Mouse (Mus musculus) embryonic fibroblast, embryonic 13.5 days (primary cell): ENCODE measurements around the gene Pcnx2. TPM values are rescaled to one million over a fixed set of nuclear protein-coding genes. Genes with fewer than 3 reads are reported as not detected.

Experiments
- H3K27ac ChIP-seq: 2 replicates; pipeline ENCODE4 v1.5.1; 2012; ENCODE audit warnings: low read length, control low read depth, inconsistent platforms; ENCODE audit not compliant: insufficient read depth
- H3K4me1 ChIP-seq: 2 replicates; pipeline ENCODE4 v1.6.1; 2011; ENCODE audit warnings: low read length; ENCODE audit not compliant: control insufficient read depth, insufficient read depth
- H3K4me3 ChIP-seq: 2 replicates; pipeline ENCODE4 v1.5.1; 2011; ENCODE audit warnings: mild to moderate bottlenecking, control low read depth, low read length; ENCODE audit not compliant: insufficient read depth
- CTCF ChIP-seq: IDR thresholded peaks from 2 replicates; pipeline ENCODE4 v1.5.1; 2011; ENCODE audit warnings: mild to moderate bottlenecking, control low read depth, low read length, moderate library complexity, borderline replicate concordance; ENCODE audit not compliant: insufficient read depth
- POLR2A ChIP-seq: IDR thresholded peaks from 2 replicates; pipeline ENCODE4 v1.6.1; 2011; ENCODE audit warnings: low read depth, mild to moderate bottlenecking, control low read depth, low read length, moderate library complexity
- polyA plus RNA-seq: library from polyadenylated mRNA; stranded (reverse); fragments of >200 nt; gene quantifications from 2 replicates; pipeline ENCODE4 v1.2.4, GENCODE M21; 2011; ENCODE audit warnings: low read depth; ENCODE audit not compliant: missing spikeins, insufficient read length

Pcnx2 gene
- polyA plus RNA-seq, 1 experiment: not detected

- H3K4me1 ChIP-seq: no peaks in the 10 kb centered on the region
- H3K27ac ChIP-seq: no peak overlapping the region
- TF ChIP-seq CTCF (no peak), POLR2A (no peak)
- no peak overlapping the region for H3K4me3 ChIP-seq
Observed at GRCm38 (mm10) chr8:125741377-125741776, 156.7 kb downstream of the Pcnx2 start.

DNA sequence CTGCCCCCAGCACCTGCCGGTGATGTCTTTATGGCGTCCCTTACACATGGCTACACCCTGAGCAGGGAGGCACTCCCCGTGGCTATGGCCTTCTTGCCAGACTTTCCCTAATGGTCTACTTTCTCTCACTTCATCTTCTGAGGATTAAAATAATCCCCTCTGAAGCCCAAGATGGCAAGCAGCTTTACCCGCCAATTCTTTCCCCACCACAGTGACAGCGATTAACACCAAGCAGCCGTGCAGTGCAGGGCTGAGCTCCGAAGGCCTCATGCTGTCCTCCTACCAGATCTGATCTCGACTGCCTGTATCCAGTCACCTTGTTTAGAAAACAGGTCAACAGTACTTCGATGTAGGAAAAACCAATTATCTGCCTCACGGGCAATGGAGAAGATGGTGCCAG is 157.5 kb downstream of the Pcnx2 start:
- Histone ChIP-seq H3K4me1 (no peaks in the 10 kb centered on the region), H3K27ac (no peak overlapping the region), H3K4me3 (no peak overlapping the region)
- no peak for TF ChIP-seq POLR2A
- TF ChIP-seq CTCF: no peak

DNA sequence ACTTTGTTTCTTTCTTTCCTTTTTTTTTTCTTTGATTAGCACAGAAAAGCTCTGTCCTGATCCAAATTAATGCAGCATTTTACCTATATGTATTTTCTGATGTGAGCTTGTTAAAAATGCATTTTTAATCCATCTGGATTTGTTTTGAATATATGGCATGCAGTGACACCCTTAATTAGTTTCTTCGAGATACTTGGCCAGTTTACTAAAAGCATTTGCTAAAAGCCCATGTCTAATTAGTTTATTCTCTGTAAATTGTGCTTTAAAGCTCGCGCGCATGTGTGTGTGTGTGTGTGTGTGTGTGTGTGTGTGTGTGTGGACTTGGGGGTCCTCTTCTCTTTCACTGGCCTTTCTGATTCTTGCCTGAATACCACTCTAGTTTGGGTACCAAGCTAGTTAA is 159.2 kb downstream of the Pcnx2 start:
- Histone ChIP-seq H3K27ac (no peak overlapping the region), H3K4me3 (no peak overlapping the region), H3K4me1 (no peaks in the 10 kb centered on the region)
- TF ChIP-seq POLR2A: no peak

GRCm38 (mm10) chr8:125733964-125734956 is 163.9 kb downstream of the Pcnx2 start:
- no peak for TF ChIP-seq CTCF
- TF ChIP-seq POLR2A: peak; percentile 86
- H3K27ac ChIP-seq: no peak overlapping the region
- peak overlapping the region; percentile 81 for H3K4me3 ChIP-seq
- no peaks in the 10 kb centered on the region for H3K4me1 ChIP-seq

DNA sequence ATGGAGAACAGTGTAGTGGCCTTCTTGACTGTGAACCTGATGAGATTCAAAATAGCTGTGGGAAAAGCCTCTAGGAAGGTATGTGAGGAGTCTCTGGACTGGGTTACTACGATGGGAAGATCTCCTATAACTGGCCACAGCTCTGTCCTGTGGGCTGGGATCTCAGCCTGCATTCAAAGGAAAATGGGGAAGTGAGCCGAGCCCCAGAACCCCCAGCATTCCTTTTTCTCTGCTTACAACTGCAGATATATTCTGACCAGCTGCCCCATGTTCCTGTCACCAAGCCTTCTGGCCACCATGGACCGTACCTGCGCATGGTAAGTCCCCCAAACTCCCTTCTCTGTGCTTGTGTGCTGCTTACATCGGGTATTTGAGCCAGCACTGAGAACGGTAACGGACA is 168.4 kb downstream of the Pcnx2 start, which contains the start of gene Ntpcr:
Gene Ntpcr, plus strand, starts transcription at position 218 of the 400 bp plus-strand sequence.
- H3K4me1 ChIP-seq: no peaks in the 10 kb centered on the region
- no peak for TF ChIP-seq CTCF
- TF ChIP-seq POLR2A: no peak
- no peak within 1 kb of the TSS for H3K4me3 ChIP-seq
- no peak within 1 kb of the TSS for H3K27ac ChIP-seq

GRCm38 (mm10) chr8:125727797-125728196 is 170.3 kb downstream of the Pcnx2 start:
- Histone ChIP-seq H3K27ac (no peak overlapping the region), H3K4me1 (no peaks in the 10 kb centered on the region), H3K4me3 (no peak overlapping the region)
- TF ChIP-seq POLR2A (no peak), CTCF (no peak)

DNA sequence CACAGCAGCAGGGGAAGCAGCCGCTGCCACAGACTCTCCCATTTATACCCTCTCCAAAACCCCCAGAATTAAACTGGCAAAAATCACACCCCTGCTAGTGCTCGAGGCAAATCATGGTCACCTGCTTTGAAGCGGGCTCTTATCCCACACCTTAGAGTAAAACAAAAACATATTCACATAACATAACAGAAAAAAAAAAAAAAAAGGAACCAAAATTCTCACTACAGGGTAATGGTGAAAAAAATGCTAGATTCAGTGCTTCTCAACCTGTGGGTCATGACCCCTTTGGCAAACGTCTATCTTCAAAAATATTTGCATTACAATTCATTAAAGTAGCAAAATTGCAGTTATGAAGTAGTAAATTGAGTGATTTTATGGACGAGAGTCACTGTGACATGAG is 171.1 kb downstream of the Pcnx2 start:
- TF ChIP-seq CTCF (no peak), POLR2A (no peak)
- Histone ChIP-seq H3K27ac (no peak overlapping the region), H3K4me3 (no peak overlapping the region), H3K4me1 (no peaks in the 10 kb centered on the region)

DNA sequence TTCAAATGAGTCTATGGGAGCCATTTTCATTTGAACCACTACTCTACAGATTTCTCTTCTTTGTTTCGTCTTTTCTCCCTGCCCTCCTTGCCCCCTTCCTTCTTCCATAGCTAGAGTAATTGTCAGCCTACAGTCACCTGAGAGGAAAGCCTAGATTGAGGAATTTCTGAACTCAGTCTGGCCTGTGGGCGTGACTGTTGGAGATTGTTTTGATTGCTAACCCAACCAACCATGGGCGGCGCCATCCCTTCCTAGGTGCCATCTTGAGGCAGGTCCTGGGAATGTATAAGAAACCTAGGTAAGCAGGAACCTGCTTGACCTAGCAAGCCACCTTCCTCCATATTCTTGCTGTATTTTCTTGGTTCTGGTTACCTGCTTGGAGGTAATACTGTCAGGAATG is 172.0 kb downstream of the Pcnx2 start:
- no peak overlapping the region for H3K4me3 ChIP-seq
- no peaks in the 10 kb centered on the region for H3K4me1 ChIP-seq
- no peak overlapping the region for H3K27ac ChIP-seq
- TF ChIP-seq CTCF (no peak), POLR2A (no peak)

- Histone ChIP-seq H3K27ac (no peak overlapping the region), H3K4me3 (no peak overlapping the region), H3K4me1 (no peaks in the 10 kb centered on the region)
- no peak for TF ChIP-seq POLR2A
- TF ChIP-seq CTCF: no peak
Observed at GRCm38 (mm10) chr8:125725037-125725820, 172.9 kb downstream of the Pcnx2 start.

DNA sequence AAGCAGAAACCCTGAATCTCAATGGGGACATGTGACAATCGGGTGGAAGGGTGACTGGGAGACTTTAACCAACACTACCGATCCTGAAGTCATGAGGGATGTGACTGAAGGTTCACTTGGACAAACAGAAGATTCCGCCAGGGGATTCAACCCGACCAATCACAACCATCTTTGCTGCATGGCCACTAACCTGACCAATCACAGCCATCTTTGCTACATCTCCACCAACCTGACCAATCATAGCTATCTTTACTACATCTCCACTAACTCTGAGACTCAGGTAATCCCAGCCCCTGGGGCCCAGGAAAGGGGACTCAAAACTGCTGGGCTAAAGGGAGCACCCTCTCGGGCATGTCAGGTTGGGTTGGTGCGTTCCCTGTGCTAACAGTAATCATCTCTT is 174.7 kb downstream of the Pcnx2 start:
- TF ChIP-seq CTCF (no peak), POLR2A (no peak)
- no peak overlapping the region for H3K27ac ChIP-seq
- no peak overlapping the region for H3K4me3 ChIP-seq
- peaks cover under 1% of the 10 kb centered on the region for H3K4me1 ChIP-seq
